Comparison of ENCODE assay signal across 8 mouse cellular contexts in genomic region chr2:19715564-19716238, GRCm38 (mm10). TPM values are rescaled to one million over a fixed set of nuclear protein-coding genes. Genes with fewer than 3 reads are reported as not detected.
DNase-seq lines count a peak whose midpoint lies in the region; ATAC-seq lines count a peak whose summit lies in the region.

No protein-coding gene starts in this region.

- H3K27ac ChIP-seq in hindbrain, embryonic 13.5 days: no peak overlapping the region

- no peaks in the 10 kb centered on the region for H3K4me1 ChIP-seq in hindbrain, embryonic 13.5 days (replicated peaks)

- peak; percentile 87 for ATAC-seq in activated CD4-positive, CD25-positive, alpha-beta regulatory T cell, adult 4 months
- ATAC-seq in hindbrain, embryonic 13.5 days (ENCODE audit: low FRiP score): peak; percentile 81; the same call in 1 of the 2 replicates

- WGBS in hindbrain, embryonic 13.5 days: 31% methylated on average over 11 of the region's 11 CpGs

- H3K4me2 ChIP-seq in hindbrain, embryonic 13.5 days: peak overlapping the region; percentile 46

- no peak overlapping the region for H3K9ac ChIP-seq in hindbrain, embryonic 13.5 days

- DNase-seq in cerebellum, postnatal 25 days: peak; percentile 49 to 78
- DNase-seq in frontal cortex, postnatal 25 days (ENCODE audit: low spot score in 2 of 2): peak; percentile 10 to 43
- DNase-seq in layer of hippocampus, postnatal 10 days (ENCODE audit: low spot score in 2 of 2): peak; percentile 60 to 78
- DNase-seq in lung, postnatal 10 days: peak; percentile 86
- DNase-seq in retina, postnatal 7 days (ENCODE audit: low read depth, low spot score): peak; percentile 60
- peak; percentile 24 for DNase-seq in yolk sac, embryonic 10.5 days (ENCODE audit: low spot score)

- H3K36me3 ChIP-seq in hindbrain, embryonic 13.5 days: no peaks in the 10 kb centered on the region

- H3K27me3 ChIP-seq in hindbrain, embryonic 13.5 days: no peaks in the 10 kb centered on the region

- no peaks in the 10 kb centered on the region for H3K9me3 ChIP-seq in hindbrain, embryonic 13.5 days

- H3K4me3 ChIP-seq in hindbrain, embryonic 13.5 days: peak overlapping the region; percentile 14; the same call in 1 of the 2 replicates

RNA-seq across cellular contexts. Expression of gene Otud1, which starts 58.1 kb away (rescaled TPM):
- polyA plus RNA-seq in activated CD4-positive, CD25-positive, alpha-beta regulatory T cell, adult 4 months (2017; shearing (Covaris generic)): under 1 TPM; 0.48 to 0.89 TPM
- 1.0 and 1.2 TPM in 2 replicates for polyA plus RNA-seq in hindbrain, embryonic 13.5 days (2015; fragmentation: Nextera tagmentation; extraction: Ambion mirVana)
- 1 to 10 TPM; 7.4 to 7.7 TPM for total RNA-seq in layer of hippocampus, postnatal 10 days (2021)

Comparison
In these comparisons a context has a peak if more than half of its experiments do, and no peak if none do; other contexts are left out.
1. DNase-seq: peak in every context shown above with its lines; median percentile 86 in lung, postnatal 10 days; 69 in layer of hippocampus, postnatal 10 days; 64 in cerebellum, postnatal 25 days; 60 in retina, postnatal 7 days; 26 in frontal cortex, postnatal 25 days; 24 in yolk sac, embryonic 10.5 days.